Mouse (Mus musculus): ENCODE data around the gene Arl3. TPM values are rescaled to one million over a fixed set of nuclear protein-coding genes. Genes with fewer than 3 reads are reported as not detected.
A peak's percentile ranks its signal among the peaks of the same experiment; 100 is the strongest.

Arl3 gene
- polyA plus RNA-seq (2015; fragmentation: Nextera tagmentation; extraction: Ambion mirVana) = 53.9 and 64.5 TPM in 2 replicates

- Histone ChIP-seq H3K4me1 (ENCODE audit: control insufficient read depth, insufficient read depth, low read length) (peaks cover 11% of the 10 kb centered on the region), H3K4me2 (ENCODE audit: low read depth, low read length) (peak within 1 kb of the TSS; percentile 88), H3K27ac (ENCODE audit: low read length) (peak within 1 kb of the TSS; percentile 80), H3K9ac (ENCODE audit: low read depth, low read length) (peak within 1 kb of the TSS; percentile 78), H3K27me3 (replicated peaks; ENCODE audit: control insufficient read depth, insufficient read depth, low read length) (no peaks in the 10 kb centered on the region), H3K9me3 (ENCODE audit: control insufficient read depth, low read length) (no peaks in the 10 kb centered on the region), H3K36me3 (ENCODE audit: control insufficient read depth, insufficient read depth, low read length) (no peaks in the 10 kb centered on the region), H3K4me3 (ENCODE audit: low read length) (peak within 1 kb of the TSS; percentile 86)
- under 1% methylated on average over 63 of the region's 67 CpGs for WGBS
- ATAC-seq = peak; percentile 97
These were observed at the start of gene Arl3, which contains the start of gene Sfxn2 for GRCm38 (mm10) chr19:46572951-46573937. TSS of gene Arl3 (minus strand) at chr19:46573198. TSS of gene Sfxn2 (plus strand) at chr19:46573365.

- Histone ChIP-seq H3K9me3 (ENCODE audit: control insufficient read depth, low read length) (no peaks in the 10 kb centered on the region), H3K27ac (ENCODE audit: low read length) (peak overlapping the region; percentile 83), H3K27me3 (replicated peaks; ENCODE audit: control insufficient read depth, insufficient read depth, low read length) (no peaks in the 10 kb centered on the region), H3K9ac (ENCODE audit: low read depth, low read length) (peak overlapping the region; percentile 65), H3K4me2 (ENCODE audit: low read depth, low read length) (peak overlapping the region; percentile 54), H3K4me3 (ENCODE audit: low read length) (peak overlapping the region; percentile 46), H3K36me3 (ENCODE audit: control insufficient read depth, insufficient read depth, low read length) (no peaks in the 10 kb centered on the region), H3K4me1 (ENCODE audit: control insufficient read depth, insufficient read depth, low read length) (peaks cover 43% of the 10 kb centered on the region)
- ATAC-seq = no peak
- 26% methylated on average over 12 of the region's 12 CpGs for whole genome bisulfite sequencing
These were observed 49.7 kb upstream of the Arl3 start for GRCm38 (mm10) chr19:46622659-46623193.

GRCm38 (mm10) chr19:46621236-46622183 lies 48.5 kb upstream of the Arl3 start:
- H3K27ac ChIP-seq (ENCODE audit: low read length) = peak overlapping the region; percentile 23; the same call in 1 of the 2 replicates
- no peak for ATAC-seq

GRCm38 (mm10) chr19:46620016-46620808 lies 47.2 kb upstream of the Arl3 start:
- H3K36me3 ChIP-seq (ENCODE audit: control insufficient read depth, insufficient read depth, low read length) = 0 out of 2 replicates have a peak, but pooled peaks cover 3% of the 10 kb centered on the region
- no peaks in the 10 kb centered on the region for H3K27me3 ChIP-seq (replicated peaks; ENCODE audit: control insufficient read depth, insufficient read depth, low read length)
- no peak overlapping the region for H3K4me2 ChIP-seq (ENCODE audit: low read depth, low read length)
- no peak overlapping the region for H3K9ac ChIP-seq (ENCODE audit: low read depth, low read length)
- no peaks in the 10 kb centered on the region for H3K9me3 ChIP-seq (ENCODE audit: control insufficient read depth, low read length)
- H3K4me3 ChIP-seq (ENCODE audit: low read length) = no peak overlapping the region
- ATAC-seq = no peak
- peaks cover 44% of the 10 kb centered on the region for H3K4me1 ChIP-seq (ENCODE audit: control insufficient read depth, insufficient read depth, low read length)
- H3K27ac ChIP-seq (ENCODE audit: low read length) = no peak overlapping the region
- WGBS = 64% methylated on average over 14 of the region's 14 CpGs

More at GRCm38 (mm10) chr19:46621236-46622183, 48.5 kb upstream of the Arl3 start:
- H3K27me3 ChIP-seq (replicated peaks; ENCODE audit: control insufficient read depth, insufficient read depth, low read length) = no peaks in the 10 kb centered on the region
- H3K9me3 ChIP-seq (ENCODE audit: control insufficient read depth, low read length) = no peaks in the 10 kb centered on the region
- WGBS = 73% methylated on average over 19 of the region's 19 CpGs
- H3K4me2 ChIP-seq (ENCODE audit: low read depth, low read length) = no peak overlapping the region
- peaks cover 44% of the 10 kb centered on the region for H3K4me1 ChIP-seq (ENCODE audit: control insufficient read depth, insufficient read depth, low read length)
- no peak overlapping the region for H3K4me3 ChIP-seq (ENCODE audit: low read length)
- no peaks in the 10 kb centered on the region for H3K36me3 ChIP-seq (ENCODE audit: control insufficient read depth, insufficient read depth, low read length)
- H3K9ac ChIP-seq (ENCODE audit: low read depth, low read length) = no peak overlapping the region

GRCm38 (mm10) chr19:46619518-46619917 lies 46.5 kb upstream of the Arl3 start:
- no peak for ATAC-seq
- H3K27ac ChIP-seq (ENCODE audit: low read length) = peak overlapping the region; percentile 6; the same call in 1 of the 2 replicates
- H3K4me1 ChIP-seq (ENCODE audit: control insufficient read depth, insufficient read depth, low read length) = peaks cover 41% of the 10 kb centered on the region
- no peak overlapping the region for H3K9ac ChIP-seq (ENCODE audit: low read depth, low read length)
- no peak overlapping the region for H3K4me3 ChIP-seq (ENCODE audit: low read length)
- 91% methylated on average over 6 of the region's 6 CpGs for WGBS
- H3K36me3 ChIP-seq (ENCODE audit: control insufficient read depth, insufficient read depth, low read length) = 0 out of 2 replicates have a peak, but pooled peaks cover 3% of the 10 kb centered on the region
- H3K9me3 ChIP-seq (ENCODE audit: control insufficient read depth, low read length) = no peaks in the 10 kb centered on the region
- no peaks in the 10 kb centered on the region for H3K27me3 ChIP-seq (replicated peaks; ENCODE audit: control insufficient read depth, insufficient read depth, low read length)
- H3K4me2 ChIP-seq (ENCODE audit: low read depth, low read length) = no peak overlapping the region

GRCm38 (mm10) chr19:46619001-46619400 lies 46.0 kb upstream of the Arl3 start:
- 53% methylated on average over 19 of the region's 19 CpGs for WGBS

GRCm38 (mm10) chr19:46618322-46618721 lies 45.3 kb upstream of the Arl3 start:
- no peak overlapping the region for H3K4me2 ChIP-seq (ENCODE audit: low read depth, low read length)
- no peak for ATAC-seq
- no peak overlapping the region for H3K27ac ChIP-seq (ENCODE audit: low read length)

More at GRCm38 (mm10) chr19:46619001-46619400, 46.0 kb upstream of the Arl3 start:
- Histone ChIP-seq H3K9me3 (ENCODE audit: control insufficient read depth, low read length) (no peaks in the 10 kb centered on the region), H3K4me1 (ENCODE audit: control insufficient read depth, insufficient read depth, low read length) (peaks cover 40% of the 10 kb centered on the region), H3K27ac (ENCODE audit: low read length) (0 out of 2 replicates have a peak overlapping the region, but pooled peaks have one; percentile 8), H3K4me3 (ENCODE audit: low read length) (no peak overlapping the region), H3K36me3 (ENCODE audit: control insufficient read depth, insufficient read depth, low read length) (0 out of 2 replicates have a peak, but pooled peaks cover 3% of the 10 kb centered on the region), H3K4me2 (ENCODE audit: low read depth, low read length) (no peak overlapping the region), H3K9ac (ENCODE audit: low read depth, low read length) (no peak overlapping the region), H3K27me3 (replicated peaks; ENCODE audit: control insufficient read depth, insufficient read depth, low read length) (no peaks in the 10 kb centered on the region)
- ATAC-seq = no peak

GRCm38 (mm10) chr19:46617361-46617760 lies 44.4 kb upstream of the Arl3 start:
- no peaks in the 10 kb centered on the region for H3K9me3 ChIP-seq (ENCODE audit: control insufficient read depth, low read length)
- no peak overlapping the region for H3K4me2 ChIP-seq (ENCODE audit: low read depth, low read length)
- no peak overlapping the region for H3K9ac ChIP-seq (ENCODE audit: low read depth, low read length)
- ATAC-seq = no peak
- H3K27me3 ChIP-seq (replicated peaks; ENCODE audit: control insufficient read depth, insufficient read depth, low read length) = no peaks in the 10 kb centered on the region
- H3K27ac ChIP-seq (ENCODE audit: low read length) = no peak overlapping the region
- H3K4me3 ChIP-seq (ENCODE audit: low read length) = no peak overlapping the region
- peaks cover 28% of the 10 kb centered on the region for H3K4me1 ChIP-seq (ENCODE audit: control insufficient read depth, insufficient read depth, low read length)
- 0 out of 2 replicates have a peak, but pooled peaks cover 3% of the 10 kb centered on the region for H3K36me3 ChIP-seq (ENCODE audit: control insufficient read depth, insufficient read depth, low read length)
- 72% methylated on average over 8 of the region's 8 CpGs for WGBS

More at GRCm38 (mm10) chr19:46618322-46618721, 45.3 kb upstream of the Arl3 start:
- no peak overlapping the region for H3K9ac ChIP-seq (ENCODE audit: low read depth, low read length)
- no peaks in the 10 kb centered on the region for H3K9me3 ChIP-seq (ENCODE audit: control insufficient read depth, low read length)
- no peak overlapping the region for H3K4me3 ChIP-seq (ENCODE audit: low read length)
- no peaks in the 10 kb centered on the region for H3K27me3 ChIP-seq (replicated peaks; ENCODE audit: control insufficient read depth, insufficient read depth, low read length)
- WGBS = 62% methylated on average over 9 of the region's 9 CpGs
- peaks cover 35% of the 10 kb centered on the region for H3K4me1 ChIP-seq (ENCODE audit: control insufficient read depth, insufficient read depth, low read length)
- 0 out of 2 replicates have a peak, but pooled peaks cover 3% of the 10 kb centered on the region for H3K36me3 ChIP-seq (ENCODE audit: control insufficient read depth, insufficient read depth, low read length)

All from intestine, embryonic 16.5 days (tissue).